Mouse (Mus musculus) E14TG2a.4 (cell line): ENCODE results near the gene Plppr3.

Source experiments
- CTCF ChIP-seq: conservative IDR thresholded peaks from 2 replicates; pipeline ENCODE4 v1.5.1; 2014; ENCODE audit warnings: low read length
- NANOG ChIP-seq: IDR thresholded peaks from 2 replicates; pipeline ENCODE4 v1.6.1; 2014; ENCODE audit warnings: borderline replicate concordance, low read length, mixed read lengths

DNA sequence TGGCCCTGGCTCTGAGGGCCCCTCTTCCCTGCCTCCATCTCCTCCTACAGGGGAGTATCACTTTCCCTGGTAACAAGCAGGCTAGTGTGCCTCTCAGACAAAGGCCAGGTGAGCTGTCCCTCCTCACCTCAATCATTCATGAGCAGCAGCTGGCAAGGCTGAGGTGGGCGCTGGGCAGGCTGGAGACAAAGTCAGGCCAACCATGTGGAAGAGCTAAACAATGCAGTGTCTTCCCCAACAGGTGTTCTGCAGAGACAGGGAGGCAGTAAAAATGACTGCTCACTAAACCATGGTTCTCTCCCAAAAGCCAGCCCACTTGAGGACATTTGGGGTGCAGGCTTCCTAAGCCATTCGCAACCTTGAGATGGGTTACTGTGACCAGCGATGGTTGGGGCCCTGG lies 22.8 kb downstream of the Plppr3 start:
- TF ChIP-seq CTCF (no peak), NANOG (no peak)
